Mouse (Mus musculus) MEL (cell line): ENCODE data around the gene Cnn2. TPM values are rescaled to one million over a fixed set of nuclear protein-coding genes. Genes with fewer than 3 reads are reported as not detected.

ENCODE experiments used
- DNase-seq: peaks from one replicate; pipeline ENCODE4 v3.0.0; 2011; ENCODE audit warnings: low read depth, low spot score
- H3K27ac ChIP-seq: 2 replicates; pipeline ENCODE4 v1.5.1; 2012; ENCODE audit warnings: low read depth, mild to moderate bottlenecking, control low read depth, low read length, moderate library complexity; ENCODE audit not compliant: control insufficient read depth
- H3K27me3 ChIP-seq, 2 experiments: fragments of 150-350 bp in 1 of 2; sonication (generic) in 1 of 2; 2 replicates each; pipeline ENCODE4 v1.6.1; 2012; ENCODE audit warnings: low read length in 2 of 2, mild to moderate bottlenecking in 2 of 2, improper control_type of control experiment in 1 of 2, moderate library complexity in 1 of 2; ENCODE audit not compliant: insufficient read depth in 2 of 2, control insufficient read depth in 1 of 2
- H3K36me3 ChIP-seq, 2 experiments: 2 replicates each; pipeline ENCODE4 v1.6.1; 2012 to 2014; ENCODE audit warnings: low read length in 2 of 2, improper control_type of control experiment in 1 of 2, inconsistent platforms in 1 of 2, mild to moderate bottlenecking in 1 of 2; ENCODE audit not compliant: insufficient read depth in 2 of 2, control insufficient read depth in 1 of 2
- H3K4me1 ChIP-seq, 2 experiments: fragments of 150-350 bp in 1 of 2; sonication (generic) in 1 of 2; 2 replicates each; pipeline ENCODE4 v1.6.1; 2012; ENCODE audit warnings: low read length in 2 of 2, improper control_type of control experiment in 1 of 2, mild to moderate bottlenecking in 1 of 2; ENCODE audit not compliant: insufficient read depth in 2 of 2, control insufficient read depth in 1 of 2
- H3K4me3 ChIP-seq, 2 experiments: fragments of 150-350 bp in 1 of 2; sonication (generic) in 1 of 2; 2 replicates each; pipeline ENCODE4 v1.5.1; 2012; ENCODE audit warnings: low read depth in 2 of 2, low read length in 2 of 2, mild to moderate bottlenecking in 2 of 2, moderate library complexity in 2 of 2, control low read depth in 1 of 2, improper control_type of control experiment in 1 of 2; ENCODE audit not compliant: control insufficient read depth in 1 of 2, insufficient read depth in 1 of 2
- H3K79me2 ChIP-seq: 2 replicates; pipeline ENCODE4 v1.6.1; 2012; ENCODE audit warnings: mild to moderate bottlenecking, low read length, moderate library complexity; ENCODE audit not compliant: control insufficient read depth, poor library complexity, insufficient read depth
- H3K9ac ChIP-seq: 2 replicates; pipeline ENCODE4 v1.6.1; 2012; ENCODE audit warnings: low read depth, mild to moderate bottlenecking, control low read depth, low read length, moderate library complexity; ENCODE audit not compliant: control insufficient read depth, poor library complexity, severe bottlenecking
- H3K9me3 ChIP-seq: fragments of 150-350 bp; sonication (generic); replicated peaks from 2 replicates; pipeline ENCODE4 v1.6.1; 2012; ENCODE audit warnings: mild to moderate bottlenecking, low read length, improper control_type of control experiment, moderate library complexity; ENCODE audit not compliant: insufficient read depth
- BHLHE40 ChIP-seq: IDR thresholded peaks from 2 replicates; pipeline ENCODE4 v1.6.1; 2012; ENCODE audit warnings: low read depth, mild to moderate bottlenecking, inconsistent platforms, low read length, improper control_type of control experiment, borderline replicate concordance
- CHD1 ChIP-seq: IDR thresholded peaks from 2 replicates; pipeline ENCODE4 v1.6.1; 2012; ENCODE audit warnings: low read depth, mild to moderate bottlenecking, inconsistent platforms, low read length, improper control_type of control experiment
- CHD2 ChIP-seq: IDR thresholded peaks from 2 replicates; pipeline ENCODE4 v1.6.1; 2011; ENCODE audit warnings: low read length, improper control_type of control experiment
- CTCF ChIP-seq, 3 experiments: IDR thresholded peaks in 2 of 3; conservative IDR thresholded peaks in 1 of 3; 2 replicates each; pipeline ENCODE4 v1.5.1; 2011 to 2012; ENCODE audit warnings: low read length in 3 of 3, low read depth in 2 of 3, mild to moderate bottlenecking in 2 of 3, improper control_type of control experiment in 1 of 3, inconsistent platforms in 1 of 3, mixed read lengths in 1 of 3, moderate library complexity in 1 of 3; ENCODE audit not compliant: control insufficient read depth in 1 of 3, insufficient read depth in 1 of 3, poor library complexity in 1 of 3, severe bottlenecking in 1 of 3
- ELF1 ChIP-seq: IDR thresholded peaks from 2 replicates; pipeline ENCODE4 v1.6.1; 2014; ENCODE audit warnings: low read depth, mild to moderate bottlenecking, inconsistent platforms, low read length, improper control_type of control experiment, moderate library complexity
- EP300 ChIP-seq, 2 experiments: IDR thresholded peaks; 2 replicates each; pipeline ENCODE4 v1.6.1; 2011; ENCODE audit warnings: improper control_type of control experiment in 2 of 2, low read length in 2 of 2, low read depth in 1 of 2, mild to moderate bottlenecking in 1 of 2
- ETS1 ChIP-seq: IDR thresholded peaks from 2 replicates; pipeline ENCODE4 v1.6.1; 2012; ENCODE audit warnings: low read depth, mild to moderate bottlenecking, inconsistent platforms, low read length, improper control_type of control experiment, moderate library complexity
- GATA1 ChIP-seq: IDR thresholded peaks from 2 replicates; pipeline ENCODE4 v1.6.1; 2011; ENCODE audit warnings: low read depth, low read length, improper control_type of control experiment
- HCFC1 ChIP-seq: IDR thresholded peaks from 2 replicates; pipeline ENCODE4 v1.6.1; 2012; ENCODE audit warnings: low read depth, mild to moderate bottlenecking, inconsistent platforms, low read length, improper control_type of control experiment, moderate library complexity
- MAFK ChIP-seq: IDR thresholded peaks from 2 replicates; pipeline ENCODE4 v1.6.1; 2011; ENCODE audit warnings: low read depth, mild to moderate bottlenecking, low read length, improper control_type of control experiment, borderline replicate concordance
- MAX ChIP-seq: IDR thresholded peaks from 2 replicates; pipeline ENCODE4 v1.6.1; 2011; ENCODE audit warnings: low read length, improper control_type of control experiment
- MXI1 ChIP-seq: IDR thresholded peaks from 2 replicates; pipeline ENCODE4 v1.6.1; 2011; ENCODE audit warnings: mild to moderate bottlenecking, low read depth, low read length, improper control_type of control experiment
- MYB ChIP-seq: IDR thresholded peaks from 2 replicates; pipeline ENCODE4 v1.6.1; 2011; ENCODE audit warnings: mild to moderate bottlenecking, low read depth, low read length, improper control_type of control experiment
- NRF1 ChIP-seq: IDR thresholded peaks from 2 replicates; pipeline ENCODE4 v1.6.1; 2014; ENCODE audit warnings: low read depth, mild to moderate bottlenecking, inconsistent platforms, low read length, improper control_type of control experiment, moderate library complexity; ENCODE audit not compliant: poor library complexity, insufficient read depth, severe bottlenecking
- POLR2AphosphoS5 ChIP-seq: IDR thresholded peaks from 2 replicates; pipeline ENCODE4 v1.6.1; 2012; ENCODE audit warnings: low read depth, borderline replicate concordance, mild to moderate bottlenecking, inconsistent platforms, low read length, moderate library complexity, mixed read lengths
- RAD21 ChIP-seq: IDR thresholded peaks from 2 replicates; pipeline ENCODE4 v1.6.1; 2011; ENCODE audit warnings: mild to moderate bottlenecking, low read depth, low read length, improper control_type of control experiment
- SIN3A ChIP-seq: IDR thresholded peaks from 2 replicates; pipeline ENCODE4 v1.6.1; 2012; ENCODE audit warnings: low read length, improper control_type of control experiment, inconsistent platforms
- SMC3 ChIP-seq: IDR thresholded peaks from 2 replicates; pipeline ENCODE4 v1.6.1; 2011; ENCODE audit warnings: low read depth, low read length, improper control_type of control experiment
- TAL1 ChIP-seq: IDR thresholded peaks from 2 replicates; pipeline ENCODE4 v1.6.1; 2012; ENCODE audit warnings: mild to moderate bottlenecking, inconsistent platforms, low read length, moderate library complexity, mixed read lengths
- TBP ChIP-seq: IDR thresholded peaks from 2 replicates; pipeline ENCODE4 v1.8.0; 2011; ENCODE audit warnings: low read depth, low read length, improper control_type of control experiment
- UBTF ChIP-seq: IDR thresholded peaks from 2 replicates; pipeline ENCODE4 v1.6.1; 2012; ENCODE audit warnings: low read depth, mild to moderate bottlenecking, inconsistent platforms, low read length, improper control_type of control experiment, moderate library complexity, borderline replicate concordance; ENCODE audit not compliant: insufficient read depth
- USF1 ChIP-seq: IDR thresholded peaks from 2 replicates; pipeline ENCODE4 v1.6.1; 2014; ENCODE audit warnings: low read depth, mild to moderate bottlenecking, inconsistent platforms, low read length, improper control_type of control experiment, moderate library complexity
- ZC3H11A ChIP-seq: IDR thresholded peaks from 2 replicates; pipeline ENCODE4 v1.6.1; 2012; ENCODE audit warnings: low read depth, mild to moderate bottlenecking, inconsistent platforms, low read length, improper control_type of control experiment
- ZNF384 ChIP-seq: IDR thresholded peaks from 2 replicates; pipeline ENCODE4 v1.6.1; 2012; ENCODE audit warnings: low read depth, mild to moderate bottlenecking, inconsistent platforms, low read length, improper control_type of control experiment
- polyA plus RNA-seq, 2 experiments: library from polyadenylated mRNA; stranded (reverse) in 1 of 2; unstranded in 1 of 2; fragments of >175 nt in 1 of 2; fragments of >200 nt in 1 of 2; gene quantifications; 2 replicates each; pipeline versions ENCODE4 v1.2.1 to v1.2.4; 2012; ENCODE audit warnings: low replicate concordance in 2 of 2, low read depth in 1 of 2; ENCODE audit not compliant: insufficient read length in 2 of 2, insufficient read depth in 1 of 2, missing spikeins in 1 of 2
- total RNA-seq: library from RNA; depleted of rRNA; stranded (reverse); fragments of 300-350 nt; gene quantifications from 2 replicates; pipeline ENCODE4 v1.2.3, GENCODE M21; 2012

The Cnn2 gene
- total and polyA plus RNA-seq, 3 experiments = 8.7 to 25.3 TPM; not detected in 1

DNA sequence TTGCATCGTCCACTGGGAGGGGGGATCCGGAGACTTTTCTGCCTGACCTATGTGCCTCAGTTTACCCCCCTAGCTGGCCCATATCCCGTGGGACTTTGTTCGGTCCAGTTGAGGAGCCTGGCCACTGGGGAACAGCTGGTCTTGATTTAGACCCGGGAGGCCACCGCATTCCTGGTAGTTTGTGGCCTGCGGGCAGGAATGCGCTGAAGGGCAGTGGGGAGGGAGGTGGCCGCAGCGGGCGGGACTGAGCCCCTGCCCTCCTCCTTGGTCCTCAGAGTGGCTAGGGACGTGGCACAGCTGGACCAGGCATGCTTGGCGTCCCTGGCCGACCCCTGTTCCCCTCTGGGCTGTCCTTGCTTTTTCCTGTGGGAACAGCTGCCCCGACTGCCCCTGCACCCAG lies 1.5 kb downstream of the Cnn2 start:
- no peak overlapping the region for H3K4me3 ChIP-seq
- no peaks in the 10 kb centered on the region for H3K27me3 ChIP-seq
- H3K79me2 ChIP-seq = no peaks in the 10 kb centered on the region; the same call in 1 of the 2 replicates
- TF ChIP-seq TBP = no peak
- no peak for TF ChIP-seq USF1
- TF ChIP-seq MAX = no peak
- no peak for TF ChIP-seq UBTF
- no peak for TF ChIP-seq NRF1
- no peak for TF ChIP-seq MYB
- no peak for TF ChIP-seq CHD1
- TF ChIP-seq ZNF384 = no peak
- no peak for TF ChIP-seq SIN3A
- TF ChIP-seq EP300 (IDR thresholded peaks at IDR 0.05; ENCODE audit: low read depth in 1 of 2, low read length in 2 of 2) = no peak
- TF ChIP-seq GATA1 = no peak
- no peak for TF ChIP-seq ETS1
- no peak for TF ChIP-seq TAL1
- no peak for TF ChIP-seq MAFK
- H3K9ac ChIP-seq = no peak overlapping the region
- peaks cover 0 to 7% of the 10 kb centered on the region in 2 experiments; a peak in 2 of 4 replicates for H3K36me3 ChIP-seq
- H3K27ac ChIP-seq = no peak overlapping the region
- H3K9me3 ChIP-seq = no peaks in the 10 kb centered on the region
- H3K4me1 ChIP-seq = peaks cover 4 to 17% of the 10 kb centered on the region in 2 experiments; a peak in 3 of 4 replicates
- DNase-seq = no peak

DNA sequence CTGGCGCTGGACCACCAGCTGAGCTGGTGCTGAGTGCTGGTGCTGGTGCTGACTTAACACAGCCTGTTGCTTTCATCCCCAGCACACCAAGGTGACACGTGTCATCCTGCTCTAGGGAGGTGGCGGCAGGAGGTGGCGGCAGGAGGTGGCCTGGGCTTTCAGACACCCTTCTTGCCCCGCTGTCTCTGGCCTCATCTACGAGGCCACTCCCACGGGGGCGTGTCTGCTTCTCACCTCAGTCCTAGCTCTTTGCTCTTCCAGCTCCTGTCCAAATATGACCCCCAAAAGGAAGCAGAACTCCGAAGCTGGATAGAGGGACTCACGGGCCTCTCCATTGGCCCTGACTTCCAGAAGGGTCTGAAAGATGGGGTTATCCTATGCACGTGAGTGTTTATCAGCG lies 2.7 kb downstream of the Cnn2 start:
- DNase-seq = no peak
- Histone ChIP-seq H3K4me3 (no peak overlapping the region), H3K36me3 (peaks cover 0 to 16% of the 10 kb centered on the region in 2 experiments; a peak in 2 of 4 replicates), H3K9ac (no peak overlapping the region), H3K9me3 (no peaks in the 10 kb centered on the region), H3K27me3 (no peaks in the 10 kb centered on the region), H3K79me2 (no peaks in the 10 kb centered on the region; the same call in 1 of the 2 replicates), H3K27ac (no peak overlapping the region), H3K4me1 (peaks cover 14 to 30% of the 10 kb centered on the region in 2 experiments)
- TF ChIP-seq BHLHE40 (no peak), TBP (no peak)

DNA sequence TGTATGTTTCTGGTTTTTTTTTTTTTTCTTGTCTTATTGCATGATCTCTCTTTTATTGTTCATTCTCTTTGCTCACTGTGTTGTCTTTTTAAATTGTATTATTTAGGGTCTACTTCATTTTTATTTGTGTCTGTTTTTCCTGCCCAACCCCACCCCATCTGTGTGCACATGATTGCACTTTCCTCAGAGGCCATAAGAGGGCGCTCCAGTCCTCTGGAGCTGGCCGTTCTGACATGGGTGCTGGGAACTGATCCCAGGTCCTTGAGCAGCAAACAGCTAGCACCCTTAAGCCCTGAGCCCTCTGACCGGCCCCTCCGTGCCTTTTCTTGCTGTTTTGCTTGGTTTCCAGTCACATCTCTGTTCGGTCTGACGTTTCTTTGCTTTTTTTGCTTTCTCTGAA lies 3.2 kb downstream of the Cnn2 start:
- Histone ChIP-seq H3K9me3 (no peaks in the 10 kb centered on the region), H3K4me3 (no peak overlapping the region), H3K4me1 (peaks cover 14 to 28% of the 10 kb centered on the region in 2 experiments), H3K79me2 (peaks cover under 1% of the 10 kb centered on the region; the same call in 1 of the 2 replicates), H3K27ac (no peak overlapping the region), H3K27me3 (no peaks in the 10 kb centered on the region), H3K36me3 (peaks cover 0 to 16% of the 10 kb centered on the region in 2 experiments; a peak in 2 of 4 replicates), H3K9ac (no peak overlapping the region)
- TF ChIP-seq CHD2 = no peak
- TF ChIP-seq USF1 = no peak
- TF ChIP-seq ELF1 = no peak
- TF ChIP-seq ZNF384 = no peak
- TF ChIP-seq EP300 (IDR thresholded peaks at IDR 0.05; ENCODE audit: low read depth in 1 of 2, low read length in 2 of 2) = no peak
- TF ChIP-seq RAD21 = peak; percentile 54
- peak; percentile 36 for TF ChIP-seq SMC3
- TF ChIP-seq POLR2AphosphoS5 = no peak
- no peak for TF ChIP-seq HCFC1
- no peak for TF ChIP-seq MXI1
- no peak for TF ChIP-seq ZC3H11A
- peak; percentile 39 to 65 (median 59); a peak in 5 of 6 replicates for TF ChIP-seq CTCF (IDR thresholded peaks at IDR 0.05 in 2 of 3, conservative IDR thresholded peaks at IDR 0.05 in 1 of 3; ENCODE audit: control insufficient read depth in 1 of 3, insufficient read depth in 1 of 3, low read depth in 2 of 3, low read length in 3 of 3, poor library complexity in 1 of 3, severe bottlenecking in 1 of 3)
- DNase-seq = no peak
